Mouse (Mus musculus) small intestine, adult 2 months (tissue): ENCODE measurements at regions not wholly inside any gene's neighbourhood (a gene's known extent, or its start where the extent isn't known, plus 50 kb on each side); places are given as distances from the start of the nearest gene placed in this dataset.

ENCODE experiments used
- H3K27ac ChIP-seq: fragments of 200-500 bp; 2 replicates; pipeline ENCODE4 v1.5.1; 2012; ENCODE audit warnings: low read depth, low read length, control low read depth, inconsistent platforms; ENCODE audit not compliant: insufficient read depth
- H3K27me3 ChIP-seq: fragments of 200-500 bp; 2 replicates; pipeline ENCODE4 v1.6.1; 2012; ENCODE audit warnings: mild to moderate bottlenecking, moderate library complexity, low read length, inconsistent platforms; ENCODE audit not compliant: control insufficient read depth, insufficient read depth
- H3K36me3 ChIP-seq: fragments of 200-500 bp; 2 replicates; pipeline ENCODE4 v1.6.1; 2012; ENCODE audit warnings: mild to moderate bottlenecking, low read length, control low read depth, inconsistent platforms; ENCODE audit not compliant: control insufficient read depth, insufficient read depth
- H3K4me1 ChIP-seq: fragments of 200-500 bp; 2 replicates; pipeline ENCODE4 v1.6.1; 2012; ENCODE audit warnings: low read length, inconsistent platforms, mixed read lengths; ENCODE audit not compliant: control insufficient read depth, insufficient read depth, insufficient read length
- H3K4me3 ChIP-seq: fragments of 200-500 bp; 2 replicates; pipeline ENCODE4 v1.5.1; 2012; ENCODE audit warnings: low read depth, mild to moderate bottlenecking, control low read depth, inconsistent platforms, low read length, moderate library complexity
- CTCF ChIP-seq: fragments of 200-500 bp; IDR thresholded peaks from 2 replicates; pipeline ENCODE4 v1.5.1; 2012; ENCODE audit warnings: low read depth, mild to moderate bottlenecking, control low read depth, inconsistent platforms, low read length, moderate library complexity, mixed read lengths; ENCODE audit not compliant: insufficient replicate concordance, insufficient read length; ENCODE audit errors: extremely low read depth
- POLR2A ChIP-seq: fragments of 200-500 bp; IDR thresholded peaks from 2 replicates; pipeline ENCODE4 v1.6.1; 2012; ENCODE audit warnings: low read depth, mild to moderate bottlenecking, control low read depth, inconsistent platforms, low read length, moderate library complexity
- WGBS: fragments of 180-500 bp; shearing (Covaris S2); methylation state at CpG from one replicate; pipeline ENCODE4 v1.1.7; 2018; 5-methylcytosine and 5-hydroxymethylcytosine counted together

- H3K27me3 ChIP-seq: no peaks in the 10 kb centered on the region
- no peak overlapping the region for H3K27ac ChIP-seq
- no peaks in the 10 kb centered on the region for H3K4me1 ChIP-seq
- TF ChIP-seq CTCF (no peak), POLR2A (no peak)
- WGBS: 54% methylated on average over 3 of the region's 3 CpGs
- no peaks in the 10 kb centered on the region for H3K36me3 ChIP-seq
- H3K4me3 ChIP-seq: no peak overlapping the region
Observed at GRCm38 (mm10) chr12:29211946-29212345, 316.2 kb upstream of the Myt1l start.

- Histone ChIP-seq H3K27me3 (no peaks in the 10 kb centered on the region), H3K4me1 (no peaks in the 10 kb centered on the region), H3K36me3 (no peaks in the 10 kb centered on the region), H3K4me3 (no peak overlapping the region), H3K27ac (no peak overlapping the region)
- no peak for TF ChIP-seq CTCF
- no peak for TF ChIP-seq POLR2A
- 85% methylated on average over 1 of the region's 1 CpGs for WGBS
Observed at GRCm38 (mm10) chr12:29213625-29214024, 314.6 kb upstream of the Myt1l start.

DNA sequence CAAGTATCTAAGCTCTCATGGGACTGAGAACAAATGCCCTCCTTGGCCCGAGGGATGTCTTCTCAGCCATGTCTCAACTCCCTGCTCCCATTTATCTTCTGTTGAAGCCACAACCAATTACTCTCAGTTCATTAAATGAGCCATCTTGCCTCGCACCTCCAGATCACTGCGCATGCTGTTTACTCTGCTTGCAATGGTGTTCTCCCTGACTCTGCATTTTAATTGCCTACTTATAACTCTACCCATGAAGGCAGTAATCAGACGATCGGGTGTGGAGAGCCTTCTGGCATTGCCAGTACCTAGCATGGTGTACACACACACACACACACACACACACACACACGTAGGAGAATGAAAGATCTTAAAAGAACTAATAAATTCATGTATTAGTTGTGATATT lies 306.1 kb upstream of the Myt1l start:
- Histone ChIP-seq H3K36me3 (no peaks in the 10 kb centered on the region), H3K4me1 (no peaks in the 10 kb centered on the region), H3K27ac (no peak overlapping the region), H3K4me3 (no peak overlapping the region), H3K27me3 (no peaks in the 10 kb centered on the region)
- 78% methylated on average over 6 of the region's 6 CpGs for WGBS
- TF ChIP-seq CTCF: no peak
- no peak for TF ChIP-seq POLR2A

GRCm38 (mm10) chr12:29226001-29226400 lies 302.2 kb upstream of the Myt1l start:
- no peaks in the 10 kb centered on the region for H3K27me3 ChIP-seq
- 54% methylated on average over 1 of the region's 1 CpGs for WGBS
- no peaks in the 10 kb centered on the region for H3K4me1 ChIP-seq
- no peak for TF ChIP-seq CTCF
- TF ChIP-seq POLR2A: no peak
- no peak overlapping the region for H3K4me3 ChIP-seq
- no peak overlapping the region for H3K27ac ChIP-seq
- H3K36me3 ChIP-seq: no peaks in the 10 kb centered on the region

- Histone ChIP-seq H3K27me3 (no peaks in the 10 kb centered on the region), H3K4me3 (no peak overlapping the region), H3K4me1 (no peaks in the 10 kb centered on the region), H3K27ac (no peak overlapping the region), H3K36me3 (no peaks in the 10 kb centered on the region)
- 47% methylated on average over 16 of the region's 16 CpGs for WGBS
- TF ChIP-seq CTCF (no peak), POLR2A (no peak)
Observed at GRCm38 (mm10) chr12:29232492-29233447, 295.4 kb upstream of the Myt1l start.

GRCm38 (mm10) chr12:29236496-29236895 lies 291.7 kb upstream of the Myt1l start:
- no peak overlapping the region for H3K4me3 ChIP-seq
- H3K27me3 ChIP-seq: no peaks in the 10 kb centered on the region
- H3K27ac ChIP-seq: no peak overlapping the region
- 89% methylated on average over 2 of the region's 2 CpGs for WGBS
- no peak for TF ChIP-seq POLR2A
- no peak for TF ChIP-seq CTCF
- H3K36me3 ChIP-seq: no peaks in the 10 kb centered on the region
- H3K4me1 ChIP-seq: no peaks in the 10 kb centered on the region

DNA sequence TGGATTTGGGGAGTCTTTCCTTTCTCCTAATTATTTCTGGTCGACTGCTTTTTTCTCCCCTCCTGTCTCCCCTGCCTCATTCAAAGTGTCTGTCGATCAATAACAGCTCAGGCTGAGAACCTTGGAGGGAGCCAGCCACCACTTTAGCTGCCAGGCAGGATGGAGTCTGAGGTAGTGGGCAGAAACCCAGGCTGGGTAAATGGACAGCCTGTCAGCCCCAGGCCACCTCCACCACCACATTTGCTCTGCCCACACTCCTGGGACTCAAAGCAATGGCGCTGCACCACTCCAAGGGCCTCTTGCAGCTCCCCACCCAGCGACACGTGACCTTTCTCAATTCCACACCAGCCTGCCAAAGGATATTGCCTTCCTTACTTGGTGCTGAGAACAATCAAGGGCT lies 290.7 kb upstream of the Myt1l start:
- Histone ChIP-seq H3K27me3 (no peaks in the 10 kb centered on the region), H3K36me3 (no peaks in the 10 kb centered on the region), H3K4me1 (no peaks in the 10 kb centered on the region), H3K27ac (no peak overlapping the region), H3K4me3 (no peak overlapping the region)
- TF ChIP-seq POLR2A (no peak), CTCF (no peak)
- 54% methylated on average over 5 of the region's 5 CpGs for WGBS

GRCm38 (mm10) chr12:29239482-29239881 lies 288.7 kb upstream of the Myt1l start:
- H3K4me3 ChIP-seq: no peak overlapping the region
- H3K4me1 ChIP-seq: no peaks in the 10 kb centered on the region
- H3K27me3 ChIP-seq: no peaks in the 10 kb centered on the region
- no peak overlapping the region for H3K27ac ChIP-seq
- no peak for TF ChIP-seq CTCF
- no peak for TF ChIP-seq POLR2A
- 40% methylated on average over 3 of the region's 3 CpGs for WGBS
- no peaks in the 10 kb centered on the region for H3K36me3 ChIP-seq
